Mouse (Mus musculus) right cerebral cortex, adult 2 months (tissue): ENCODE measurements around the gene Olfr1110.
"Not testable (repeated sequence)": the region's sequence is repeated elsewhere in the genome, so short reads cannot be mapped to it uniquely, and the experiment has no call there.

Experiments
- DNase-seq, 2 experiments: peaks; one replicate each; pipeline ENCODE4 v3.0.0; 2021 to 2022; ENCODE audit warnings: low spot score in 2 of 2

Olfr1110 gene

DNA sequence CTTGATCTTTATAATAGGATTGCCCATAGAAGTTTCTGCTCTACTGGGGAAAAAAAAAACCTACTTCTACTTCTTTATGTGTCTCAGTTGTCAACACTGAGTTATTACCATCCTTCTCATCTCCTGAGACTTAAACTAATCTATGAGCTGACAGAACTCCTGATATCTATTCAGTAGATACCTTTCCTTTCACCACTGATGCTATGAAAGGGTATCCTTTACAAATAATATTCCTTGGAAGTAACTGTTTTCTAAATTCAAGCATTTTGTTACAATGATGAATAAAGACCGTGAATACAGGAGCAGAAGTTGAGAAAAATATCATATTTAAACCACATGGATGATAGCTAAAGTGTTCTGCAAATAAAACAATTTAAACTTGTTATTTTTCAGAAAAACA, at the start of gene Olfr1110:
Gene Olfr1110 (minus strand): TSS at position 101 of the 400 bp plus-strand sequence.
- no peak for DNase-seq

GRCm38 (mm10) chr2:87187498-87187897, 47.4 kb upstream of the Olfr1110 start, which contains the start of gene Olfr1112:
TSS of gene Olfr1112 (plus strand) at chr2:87187798.
- DNase-seq: no peak

DNA sequence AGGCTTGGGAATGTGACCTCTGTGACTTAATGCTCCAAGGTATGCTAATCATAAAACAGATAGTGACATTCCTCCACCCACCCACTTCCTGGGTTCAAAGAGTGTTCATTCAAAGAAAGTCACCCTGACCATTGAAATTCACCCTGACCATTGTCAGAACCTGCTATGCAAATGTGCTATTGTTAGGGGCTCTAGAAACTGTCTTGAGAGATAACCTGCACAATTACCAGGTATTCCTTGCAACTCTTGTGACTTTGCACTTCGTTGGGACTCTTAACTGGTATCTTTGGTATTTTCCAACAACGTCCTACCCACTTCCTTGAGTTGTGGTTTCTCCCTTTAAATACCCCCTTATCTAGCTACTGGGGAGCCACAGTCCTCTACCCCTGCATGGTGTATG, 27.6 kb upstream of the Olfr1110 start:
- DNase-seq: not testable (repeated sequence)

DNA sequence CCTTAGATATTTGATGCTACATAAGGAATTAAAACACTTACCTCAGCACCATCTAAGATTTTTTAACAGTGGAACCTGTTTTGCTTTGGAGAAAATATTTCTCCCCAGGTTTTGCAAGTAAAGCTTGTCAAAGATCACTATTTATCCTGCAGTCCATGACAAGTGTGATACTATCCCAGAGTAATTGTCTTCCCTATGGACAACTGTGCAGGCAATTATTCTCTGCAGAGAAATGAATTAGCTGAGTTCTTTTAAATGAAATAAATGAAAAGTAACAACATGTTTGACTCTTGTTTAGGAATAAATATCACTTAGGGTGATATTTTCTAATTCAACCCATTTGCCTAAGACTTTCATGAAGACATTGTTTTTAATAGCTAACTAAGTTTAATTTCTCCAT, 12.4 kb upstream of the Olfr1110 start, which contains the start of gene Olfr1111:
Gene Olfr1111 (minus strand): TSS at position 101 of the 400 bp plus-strand sequence.
- DNase-seq: no peak

- DNase-seq: no peak
These were observed 25.6 kb downstream of the Olfr1110 start, which contains the start of gene Olfr259 for GRCm38 (mm10) chr2:87114467-87114866. TSS of gene Olfr259 (minus strand) at chr2:87114567.

- DNase-seq: no peak
These were observed 44.2 kb downstream of the Olfr1110 start, which contains the start of gene Olfr1109 for GRCm38 (mm10) chr2:87095908-87096307. TSS of gene Olfr1109 (minus strand) at chr2:87096008.
